Mouse (Mus musculus): Measurements from ENCODE around the gene Abi3bp. TPM values are rescaled to one million over a fixed set of nuclear protein-coding genes. Genes with fewer than 3 reads are reported as not detected.

Gene Abi3bp
- polyA plus RNA-seq, 1 experiment from 2014 or later = 0.11 TPM

GRCm38 (mm10) chr16:56655193-56655910, 177.7 kb downstream of the Abi3bp start:
- ATAC-seq = no peak
- 77% methylated on average over 12 of the region's 12 CpGs for WGBS (ENCODE audit: insufficient replicate concordance)
- H3K27me3 ChIP-seq (replicated peaks) = no peaks in the 10 kb centered on the region
- H3K9ac ChIP-seq = no peak overlapping the region
- no peak overlapping the region for H3K4me3 ChIP-seq
- no peak overlapping the region for H3K27ac ChIP-seq
- no peak overlapping the region for H3K4me2 ChIP-seq
- no peaks in the 10 kb centered on the region for H3K36me3 ChIP-seq
- H3K9me3 ChIP-seq (replicated peaks) = no peaks in the 10 kb centered on the region
- H3K4me1 ChIP-seq = no peaks in the 10 kb centered on the region

DNA sequence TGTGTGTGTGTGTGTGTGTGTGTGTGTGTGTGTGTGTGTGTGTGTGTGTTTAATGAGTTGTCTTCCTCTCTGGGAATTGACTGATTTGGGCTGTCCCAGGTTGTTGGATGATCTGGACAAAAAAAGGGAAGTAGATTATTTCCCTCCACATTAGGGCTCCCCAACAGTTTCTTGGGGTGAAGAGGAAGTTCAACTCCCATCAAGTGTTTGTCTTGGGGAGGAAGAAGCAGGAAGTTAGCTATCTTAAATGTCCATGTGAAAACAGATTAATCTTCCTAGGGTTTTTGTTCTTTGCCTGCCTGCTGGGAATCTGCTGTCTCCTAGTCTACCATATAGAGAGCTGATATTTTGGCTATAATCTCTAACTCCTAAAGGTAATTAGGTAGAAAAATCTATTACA, 181.2 kb downstream of the Abi3bp start:
- Histone ChIP-seq H3K27me3 (replicated peaks) (no peaks in the 10 kb centered on the region), H3K4me3 (no peak overlapping the region), H3K4me2 (no peak overlapping the region), H3K9ac (no peak overlapping the region), H3K9me3 (replicated peaks) (no peaks in the 10 kb centered on the region), H3K36me3 (no peaks in the 10 kb centered on the region), H3K27ac (no peak overlapping the region), H3K4me1 (no peaks in the 10 kb centered on the region)
- ATAC-seq = no peak

- ATAC-seq = no peak
- H3K9ac ChIP-seq = no peak overlapping the region
- H3K4me3 ChIP-seq = no peak overlapping the region
- no peaks in the 10 kb centered on the region for H3K4me1 ChIP-seq
- 59% methylated on average over 5 of the region's 5 CpGs for WGBS (ENCODE audit: insufficient replicate concordance)
- H3K27me3 ChIP-seq (replicated peaks) = no peaks in the 10 kb centered on the region
- H3K9me3 ChIP-seq (replicated peaks) = no peaks in the 10 kb centered on the region
- no peak overlapping the region for H3K4me2 ChIP-seq
- H3K36me3 ChIP-seq = no peaks in the 10 kb centered on the region
- H3K27ac ChIP-seq = no peak overlapping the region
Measured at GRCm38 (mm10) chr16:56669520-56669919, 191.8 kb downstream of the Abi3bp start.

- 58% methylated on average over 8 of the region's 8 CpGs for WGBS (ENCODE audit: insufficient replicate concordance)
- ATAC-seq = no peak
- Histone ChIP-seq H3K9ac (no peak overlapping the region), H3K4me2 (no peak overlapping the region), H3K36me3 (no peaks in the 10 kb centered on the region), H3K9me3 (replicated peaks) (no peaks in the 10 kb centered on the region), H3K27ac (no peak overlapping the region), H3K27me3 (replicated peaks) (no peaks in the 10 kb centered on the region), H3K4me3 (no peak overlapping the region), H3K4me1 (no peaks in the 10 kb centered on the region)
Measured at GRCm38 (mm10) chr16:56670941-56671340, 193.3 kb downstream of the Abi3bp start.

DNA sequence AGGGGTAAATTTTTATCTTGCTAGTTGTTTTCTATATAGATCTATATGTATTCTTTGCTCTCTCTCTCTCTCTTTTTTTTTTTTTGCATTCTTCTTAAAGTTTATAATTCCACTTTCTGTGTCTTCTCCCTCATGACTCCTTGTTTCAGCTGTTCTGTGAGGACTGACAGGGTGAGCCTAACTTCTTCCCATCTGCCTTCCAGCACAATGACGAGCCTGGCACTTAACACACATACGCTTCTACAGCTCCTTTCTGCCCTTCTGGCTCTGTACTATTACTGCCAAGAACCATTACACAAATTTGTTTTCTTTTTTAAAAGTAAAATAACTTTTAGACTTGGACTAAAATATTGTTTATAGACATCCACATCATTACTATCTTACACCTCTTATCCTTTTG, 195.7 kb downstream of the Abi3bp start:
- 80% methylated on average over 2 of the region's 2 CpGs for WGBS (ENCODE audit: insufficient replicate concordance)
- no peak overlapping the region for H3K4me2 ChIP-seq
- no peaks in the 10 kb centered on the region for H3K9me3 ChIP-seq (replicated peaks)
- H3K4me3 ChIP-seq = no peak overlapping the region
- no peak for ATAC-seq
- no peaks in the 10 kb centered on the region for H3K4me1 ChIP-seq
- H3K27ac ChIP-seq = no peak overlapping the region
- H3K9ac ChIP-seq = no peak overlapping the region
- no peaks in the 10 kb centered on the region for H3K27me3 ChIP-seq (replicated peaks)
- no peaks in the 10 kb centered on the region for H3K36me3 ChIP-seq

- Histone ChIP-seq H3K27ac (no peak overlapping the region), H3K4me2 (no peak overlapping the region), H3K36me3 (no peaks in the 10 kb centered on the region), H3K4me3 (no peak overlapping the region), H3K9ac (no peak overlapping the region), H3K9me3 (replicated peaks) (no peaks in the 10 kb centered on the region), H3K27me3 (replicated peaks) (no peaks in the 10 kb centered on the region), H3K4me1 (no peaks in the 10 kb centered on the region)
- WGBS (ENCODE audit: insufficient replicate concordance) = 67% methylated on average over 4 of the region's 4 CpGs
- no peak for ATAC-seq
Measured at GRCm38 (mm10) chr16:56677146-56677545, 199.5 kb downstream of the Abi3bp start.

DNA sequence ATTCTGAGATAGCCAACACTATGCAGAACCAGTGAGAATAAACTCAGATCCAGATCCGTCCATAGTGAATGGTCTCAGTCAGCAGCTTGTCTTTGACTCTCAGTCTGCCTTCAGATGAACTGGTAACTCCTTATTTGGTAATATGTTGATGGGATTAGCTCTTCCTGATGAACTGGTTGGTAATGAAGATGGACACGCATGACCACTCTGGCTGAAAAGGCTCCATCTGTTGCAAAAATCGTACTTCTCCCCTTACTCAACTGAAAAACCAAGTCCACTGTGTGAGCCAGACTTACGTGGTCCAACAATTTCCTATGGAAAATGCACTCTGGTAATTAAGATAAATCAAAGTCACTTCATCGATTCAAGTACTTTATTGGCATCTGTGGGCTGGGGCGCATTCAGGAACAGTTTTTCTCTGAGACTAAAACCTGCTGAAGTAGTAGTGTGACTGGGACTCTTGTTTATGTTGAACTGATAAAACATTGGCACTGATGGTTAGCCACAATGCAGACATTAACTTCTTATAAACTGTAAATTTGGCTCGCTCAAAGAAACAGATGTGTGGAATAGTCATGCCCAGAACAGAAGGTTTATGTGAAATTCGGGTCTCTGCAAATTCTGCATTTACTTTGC, 203.4 kb downstream of the Abi3bp start:
- no peaks in the 10 kb centered on the region for H3K4me1 ChIP-seq
- no peak overlapping the region for H3K4me2 ChIP-seq
- H3K9me3 ChIP-seq (replicated peaks) = no peaks in the 10 kb centered on the region
- ATAC-seq = no peak
- no peak overlapping the region for H3K9ac ChIP-seq
- no peaks in the 10 kb centered on the region for H3K27me3 ChIP-seq (replicated peaks)
- peaks cover 19% of the 10 kb centered on the region for H3K36me3 ChIP-seq
- H3K4me3 ChIP-seq = no peak overlapping the region
- no peak overlapping the region for H3K27ac ChIP-seq
- WGBS (ENCODE audit: insufficient replicate concordance) = 77% methylated on average over 8 of the region's 8 CpGs

DNA sequence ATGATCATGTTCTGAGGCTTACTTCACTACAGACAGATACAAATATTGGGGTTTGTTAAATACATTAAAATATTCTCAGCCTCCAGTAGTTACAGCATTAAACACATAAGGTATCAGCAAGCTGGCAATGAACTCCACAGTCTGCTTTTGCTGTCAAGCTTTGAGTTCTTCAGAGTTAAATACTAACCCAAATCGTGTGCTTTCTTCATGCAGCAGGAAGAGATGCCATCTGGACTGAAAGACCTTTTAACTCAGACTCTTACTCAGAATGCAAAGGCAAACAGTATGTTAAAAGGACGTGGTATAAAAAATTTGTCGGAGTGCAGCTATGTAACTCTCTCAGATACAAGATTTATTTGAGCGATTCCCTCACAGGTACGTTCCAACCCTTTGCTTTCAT, 209.1 kb downstream of the Abi3bp start:
- no peak for ATAC-seq
- H3K9ac ChIP-seq = no peak overlapping the region
- H3K27ac ChIP-seq = no peak overlapping the region
- H3K9me3 ChIP-seq (replicated peaks) = no peaks in the 10 kb centered on the region
- peaks cover 60% of the 10 kb centered on the region for H3K36me3 ChIP-seq
- WGBS (ENCODE audit: insufficient replicate concordance) = 84% methylated on average over 5 of the region's 5 CpGs
- H3K4me3 ChIP-seq = no peak overlapping the region
- no peaks in the 10 kb centered on the region for H3K27me3 ChIP-seq (replicated peaks)
- no peaks in the 10 kb centered on the region for H3K4me1 ChIP-seq
- H3K4me2 ChIP-seq = no peak overlapping the region

DNA sequence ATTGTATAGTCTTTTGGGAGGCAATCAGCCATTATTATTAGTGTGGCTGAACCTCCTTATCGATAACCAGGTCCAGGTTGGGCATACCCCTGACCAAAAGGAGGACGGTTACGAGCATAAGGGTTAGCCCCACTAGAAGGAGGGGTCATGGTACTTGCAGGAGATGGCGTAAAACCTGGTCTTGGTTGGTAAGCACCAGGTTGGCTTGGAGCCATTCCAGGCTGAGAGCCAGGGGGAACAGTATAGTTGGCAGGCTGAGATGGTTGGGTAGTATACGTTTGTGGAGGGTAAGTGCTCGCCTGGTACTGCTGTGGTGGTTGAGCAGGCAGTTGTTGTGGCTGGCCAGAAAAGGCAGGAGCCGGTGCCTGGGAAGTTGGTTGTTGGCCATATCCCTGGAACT, 213.0 kb downstream of the Abi3bp start:
- Histone ChIP-seq H3K9me3 (replicated peaks) (no peaks in the 10 kb centered on the region), H3K4me1 (no peaks in the 10 kb centered on the region), H3K4me3 (no peak overlapping the region), H3K27me3 (replicated peaks) (no peaks in the 10 kb centered on the region), H3K36me3 (peaks cover 72% of the 10 kb centered on the region), H3K27ac (no peak overlapping the region), H3K9ac (no peak overlapping the region), H3K4me2 (no peak overlapping the region)
- ATAC-seq = no peak
- WGBS (ENCODE audit: insufficient replicate concordance) = 88% methylated on average over 7 of the region's 7 CpGs

DNA sequence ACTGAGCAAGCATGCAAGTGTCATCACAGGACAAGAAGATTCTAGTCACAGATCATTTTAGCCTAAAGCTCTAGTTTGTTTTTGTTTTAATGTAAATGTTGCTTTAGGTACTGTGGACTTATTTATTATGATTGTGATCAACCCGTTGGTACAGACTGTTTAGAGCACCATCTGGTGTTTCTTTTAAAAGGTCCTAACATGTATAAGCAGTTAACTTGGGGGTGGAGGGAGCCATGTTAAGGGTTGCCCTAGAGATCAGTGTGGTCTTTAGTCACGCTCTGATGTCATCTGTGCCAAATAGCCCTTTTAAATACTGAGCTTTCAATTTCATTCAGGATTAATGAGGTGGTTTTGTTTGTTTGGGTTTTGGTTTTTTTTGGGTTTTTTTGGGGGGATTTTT, 218.8 kb downstream of the Abi3bp start:
- H3K36me3 ChIP-seq = peaks cover 73% of the 10 kb centered on the region

DNA sequence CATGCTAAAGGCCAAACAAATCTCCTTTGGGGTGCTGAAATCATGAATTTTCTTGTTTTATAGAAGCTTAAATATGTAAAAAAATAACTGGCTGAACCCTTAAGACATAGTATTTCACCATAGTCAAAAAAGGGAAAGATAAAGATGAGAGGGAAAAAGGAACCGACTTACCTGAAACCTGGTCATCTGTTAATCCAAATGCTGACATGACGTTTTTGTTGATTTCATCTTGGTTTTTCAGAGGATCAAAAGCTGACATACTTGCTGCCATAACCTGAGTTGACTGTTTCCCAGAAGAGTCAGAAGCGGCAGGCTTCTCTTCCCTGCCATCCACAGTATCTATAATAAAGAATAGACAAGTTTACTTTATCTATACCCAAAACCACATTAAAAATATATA, 223.2 kb downstream of the Abi3bp start:
- no peak overlapping the region for H3K9ac ChIP-seq
- H3K9me3 ChIP-seq (replicated peaks) = no peaks in the 10 kb centered on the region
- no peaks in the 10 kb centered on the region for H3K4me1 ChIP-seq
- H3K4me2 ChIP-seq = no peak overlapping the region
- peaks cover 67% of the 10 kb centered on the region for H3K36me3 ChIP-seq
- H3K4me3 ChIP-seq = no peak overlapping the region
- ATAC-seq = no peak
- H3K27ac ChIP-seq = no peak overlapping the region
- no peaks in the 10 kb centered on the region for H3K27me3 ChIP-seq (replicated peaks)
- 81% methylated on average over 3 of the region's 3 CpGs for WGBS (ENCODE audit: insufficient replicate concordance)

More for the DNA sequence above, 218.8 kb downstream of the Abi3bp start:
- no peak for ATAC-seq
- H3K4me1 ChIP-seq = no peaks in the 10 kb centered on the region
- WGBS (ENCODE audit: insufficient replicate concordance) = 75% methylated on average over 2 of the region's 2 CpGs
- no peaks in the 10 kb centered on the region for H3K9me3 ChIP-seq (replicated peaks)
- H3K9ac ChIP-seq = no peak overlapping the region
- H3K27ac ChIP-seq = no peak overlapping the region
- no peak overlapping the region for H3K4me3 ChIP-seq
- no peaks in the 10 kb centered on the region for H3K27me3 ChIP-seq (replicated peaks)
- H3K4me2 ChIP-seq = no peak overlapping the region

- WGBS (ENCODE audit: insufficient replicate concordance) = 83% methylated on average over 3 of the region's 3 CpGs
- no peak overlapping the region for H3K9ac ChIP-seq
- peaks cover 75% of the 10 kb centered on the region for H3K36me3 ChIP-seq
- no peak for ATAC-seq
- no peak overlapping the region for H3K27ac ChIP-seq
- no peaks in the 10 kb centered on the region for H3K4me1 ChIP-seq
- no peak overlapping the region for H3K4me3 ChIP-seq
- no peaks in the 10 kb centered on the region for H3K9me3 ChIP-seq (replicated peaks)
- no peak overlapping the region for H3K4me2 ChIP-seq
- no peaks in the 10 kb centered on the region for H3K27me3 ChIP-seq (replicated peaks)
Measured at GRCm38 (mm10) chr16:56705731-56706130, 228.1 kb downstream of the Abi3bp start.

DNA sequence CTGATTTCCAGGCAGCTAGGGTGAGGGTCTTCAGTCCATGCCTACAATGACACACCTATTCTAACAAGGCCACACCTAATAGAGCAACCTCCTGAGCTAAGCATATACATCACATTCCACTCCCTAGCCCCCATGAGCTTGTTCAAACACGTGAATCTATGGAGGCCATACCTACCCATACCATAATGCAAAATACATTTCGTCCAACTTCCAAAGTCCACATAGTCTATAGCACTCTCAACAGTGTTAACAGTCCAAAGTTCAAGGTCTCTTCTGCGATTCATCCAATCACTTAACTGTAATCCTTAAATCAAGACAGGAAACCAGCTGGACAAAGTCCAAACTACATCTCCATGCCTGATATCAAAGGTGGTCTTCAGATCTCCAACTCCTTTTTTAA, 232.4 kb downstream of the Abi3bp start:
- Histone ChIP-seq H3K4me1 (peaks cover 5% of the 10 kb centered on the region), H3K9me3 (replicated peaks) (no peaks in the 10 kb centered on the region), H3K36me3 (peaks cover 70% of the 10 kb centered on the region), H3K4me2 (no peak overlapping the region), H3K27me3 (replicated peaks) (no peaks in the 10 kb centered on the region), H3K4me3 (no peak overlapping the region), H3K9ac (no peak overlapping the region), H3K27ac (no peak overlapping the region)
- 89% methylated on average over 3 of the region's 3 CpGs for WGBS (ENCODE audit: insufficient replicate concordance)
- no peak for ATAC-seq
